Mouse (Mus musculus): ENCODE results near the gene Zfp791. TPM values are rescaled to one million over a fixed set of nuclear protein-coding genes. Genes with fewer than 3 reads are reported as not detected.
A peak's percentile ranks its signal among the peaks of the same experiment; 100 is the strongest.
"Not testable (repeated sequence)": the region's sequence is repeated elsewhere in the genome, so short reads cannot be mapped to it uniquely, and the experiment has no call there.

The Zfp791 gene
- polyA plus RNA-seq (2012; rRNA removed) = 0.11 and 0.96 TPM in 2 replicates

- Histone ChIP-seq H3K27me3 (ENCODE audit: control insufficient read depth, insufficient read depth, low read length) (no peaks in the 10 kb centered on the region), H3K27ac (ENCODE audit: insufficient read depth, low read depth, low read length) (no peak within 1 kb of the TSS), H3K4me3 (ENCODE audit: low read depth, low read length) (no peak within 1 kb of the TSS), H3K36me3 (ENCODE audit: control insufficient read depth, insufficient read depth, low read length) (no peaks in the 10 kb centered on the region), H3K4me1 (ENCODE audit: control insufficient read depth, insufficient read depth, insufficient read length, low read length) (no peaks in the 10 kb centered on the region)
- WGBS = 76% methylated on average over 3 of the region's 3 CpGs
- TF ChIP-seq CTCF (IDR thresholded peaks at IDR 0.05; ENCODE audit: extremely low read depth, insufficient read length, insufficient replicate concordance, low read depth, low read length) (no peak), POLR2A (IDR thresholded peaks at IDR 0.05; ENCODE audit: low read depth, low read length) (no peak)
Measured at GRCm38 (mm10) chr8:85122995-85123394, at the start of gene Zfp791. Gene Zfp791 (minus strand): TSS chr8:85123095.

- H3K4me3 ChIP-seq (ENCODE audit: low read depth, low read length) = no peak overlapping the region
- WGBS = 12% methylated on average over 14 of the region's 14 CpGs
- no peaks in the 10 kb centered on the region for H3K36me3 ChIP-seq (ENCODE audit: control insufficient read depth, insufficient read depth, low read length)
- H3K27me3 ChIP-seq (ENCODE audit: control insufficient read depth, insufficient read depth, low read length) = no peaks in the 10 kb centered on the region
- TF ChIP-seq CTCF (IDR thresholded peaks at IDR 0.05; ENCODE audit: extremely low read depth, insufficient read length, insufficient replicate concordance, low read depth, low read length) = peak; percentile 56; the same call in 1 of the 2 replicates
- no peak for TF ChIP-seq POLR2A (IDR thresholded peaks at IDR 0.05; ENCODE audit: low read depth, low read length)
- H3K4me1 ChIP-seq (ENCODE audit: control insufficient read depth, insufficient read depth, insufficient read length, low read length) = no peaks in the 10 kb centered on the region
- H3K27ac ChIP-seq (ENCODE audit: insufficient read depth, low read depth, low read length) = no peak overlapping the region
Measured at GRCm38 (mm10) chr8:85171291-85171690, 48.4 kb upstream of the Zfp791 start.

GRCm38 (mm10) chr8:85151624-85152023, 28.7 kb upstream of the Zfp791 start, which contains the start of gene Cks1brt:
Gene Cks1brt (plus strand): TSS chr8:85151924.
- H3K4me1 ChIP-seq (ENCODE audit: control insufficient read depth, insufficient read depth, insufficient read length, low read length) = no peaks in the 10 kb centered on the region
- WGBS = 61% methylated on average over 3 of the region's 3 CpGs
- no peak for TF ChIP-seq POLR2A (IDR thresholded peaks at IDR 0.05; ENCODE audit: low read depth, low read length)
- no peak within 1 kb of the TSS for H3K27ac ChIP-seq (ENCODE audit: insufficient read depth, low read depth, low read length)
- no peaks in the 10 kb centered on the region for H3K36me3 ChIP-seq (ENCODE audit: control insufficient read depth, insufficient read depth, low read length)
- no peaks in the 10 kb centered on the region for H3K27me3 ChIP-seq (ENCODE audit: control insufficient read depth, insufficient read depth, low read length)
- H3K4me3 ChIP-seq (ENCODE audit: low read depth, low read length) = no peak within 1 kb of the TSS

- H3K36me3 ChIP-seq (ENCODE audit: control insufficient read depth, insufficient read depth, low read length) = no peaks in the 10 kb centered on the region
- H3K27me3 ChIP-seq (ENCODE audit: control insufficient read depth, insufficient read depth, low read length) = no peaks in the 10 kb centered on the region
- H3K4me1 ChIP-seq (ENCODE audit: control insufficient read depth, insufficient read depth, insufficient read length, low read length) = no peaks in the 10 kb centered on the region
- no peak overlapping the region for H3K4me3 ChIP-seq (ENCODE audit: low read depth, low read length)
- no peak overlapping the region for H3K27ac ChIP-seq (ENCODE audit: insufficient read depth, low read depth, low read length)
- no peak for TF ChIP-seq POLR2A (IDR thresholded peaks at IDR 0.05; ENCODE audit: low read depth, low read length)
- TF ChIP-seq CTCF (IDR thresholded peaks at IDR 0.05; ENCODE audit: extremely low read depth, insufficient read length, insufficient replicate concordance, low read depth, low read length) = no peak
- WGBS = 82% methylated on average over 4 of the region's 4 CpGs
Measured at GRCm38 (mm10) chr8:85142516-85142915, 19.6 kb upstream of the Zfp791 start.

- WGBS = 85% methylated on average over 2 of the region's 2 CpGs
- H3K27me3 ChIP-seq (ENCODE audit: control insufficient read depth, insufficient read depth, low read length) = not testable (repeated sequence)
Measured at GRCm38 (mm10) chr8:85135690-85136089, 12.8 kb upstream of the Zfp791 start.

GRCm38 (mm10) chr8:85132335-85132734, 9.4 kb upstream of the Zfp791 start:
- H3K27ac ChIP-seq (ENCODE audit: insufficient read depth, low read depth, low read length) = peak overlapping the region; percentile 55
- no peaks in the 10 kb centered on the region for H3K36me3 ChIP-seq (ENCODE audit: control insufficient read depth, insufficient read depth, low read length)
- H3K27me3 ChIP-seq (ENCODE audit: control insufficient read depth, insufficient read depth, low read length) = no peaks in the 10 kb centered on the region
- H3K4me1 ChIP-seq (ENCODE audit: control insufficient read depth, insufficient read depth, insufficient read length, low read length) = no peaks in the 10 kb centered on the region
- 58% methylated on average over 1 of the region's 1 CpGs for WGBS
- no peak for TF ChIP-seq POLR2A (IDR thresholded peaks at IDR 0.05; ENCODE audit: low read depth, low read length)
- TF ChIP-seq CTCF (IDR thresholded peaks at IDR 0.05; ENCODE audit: extremely low read depth, insufficient read length, insufficient replicate concordance, low read depth, low read length) = no peak
- H3K4me3 ChIP-seq (ENCODE audit: low read depth, low read length) = no peak overlapping the region

More at GRCm38 (mm10) chr8:85135690-85136089, 12.8 kb upstream of the Zfp791 start:
- not testable (repeated sequence) for H3K4me3 ChIP-seq (ENCODE audit: low read depth, low read length); H3K27ac ChIP-seq (ENCODE audit: insufficient read depth, low read depth, low read length); H3K4me1 ChIP-seq (ENCODE audit: control insufficient read depth, insufficient read depth, insufficient read length, low read length); H3K36me3 ChIP-seq (ENCODE audit: control insufficient read depth, insufficient read depth, low read length)

GRCm38 (mm10) chr8:85123691-85124090, 796 bp upstream of the Zfp791 start:
- 94% methylated on average over 8 of the region's 8 CpGs for WGBS
- Histone ChIP-seq H3K36me3 (ENCODE audit: control insufficient read depth, insufficient read depth, low read length) (no peaks in the 10 kb centered on the region), H3K27ac (ENCODE audit: insufficient read depth, low read depth, low read length) (no peak overlapping the region), H3K4me3 (ENCODE audit: low read depth, low read length) (no peak overlapping the region), H3K4me1 (ENCODE audit: control insufficient read depth, insufficient read depth, insufficient read length, low read length) (no peaks in the 10 kb centered on the region), H3K27me3 (ENCODE audit: control insufficient read depth, insufficient read depth, low read length) (no peaks in the 10 kb centered on the region)
- TF ChIP-seq CTCF (IDR thresholded peaks at IDR 0.05; ENCODE audit: extremely low read depth, insufficient read length, insufficient replicate concordance, low read depth, low read length) (no peak), POLR2A (IDR thresholded peaks at IDR 0.05; ENCODE audit: low read depth, low read length) (no peak)

GRCm38 (mm10) chr8:85120251-85120650, 2.6 kb downstream of the Zfp791 start:
- 83% methylated on average over 5 of the region's 5 CpGs for WGBS
- H3K36me3 ChIP-seq (ENCODE audit: control insufficient read depth, insufficient read depth, low read length); H3K4me3 ChIP-seq (ENCODE audit: low read depth, low read length); H3K4me1 ChIP-seq (ENCODE audit: control insufficient read depth, insufficient read depth, insufficient read length, low read length); H3K27me3 ChIP-seq (ENCODE audit: control insufficient read depth, insufficient read depth, low read length); H3K27ac ChIP-seq (ENCODE audit: insufficient read depth, low read depth, low read length): not testable (repeated sequence)

Data from small intestine, adult 2 months (tissue).